Mouse (Mus musculus) thymus, adult 2 months (tissue): ENCODE results near the gene Slc6a17.

Experiments used
- CTCF ChIP-seq: fragments of 200-500 bp; IDR thresholded peaks from 2 replicates; pipeline ENCODE4 v1.5.1; 2012; ENCODE audit warnings: mild to moderate bottlenecking, control low read depth, low read length, moderate library complexity, borderline replicate concordance; ENCODE audit not compliant: control insufficient read depth, poor library complexity, insufficient read depth; ENCODE audit errors: extremely low read depth
- POLR2A ChIP-seq: fragments of 200-500 bp; IDR thresholded peaks from 2 replicates; pipeline ENCODE4 v1.6.1; 2012; ENCODE audit warnings: mild to moderate bottlenecking, low read length, control low read depth, moderate library complexity; ENCODE audit not compliant: control insufficient read depth, poor library complexity, insufficient read depth; ENCODE audit errors: extremely low read depth

DNA sequence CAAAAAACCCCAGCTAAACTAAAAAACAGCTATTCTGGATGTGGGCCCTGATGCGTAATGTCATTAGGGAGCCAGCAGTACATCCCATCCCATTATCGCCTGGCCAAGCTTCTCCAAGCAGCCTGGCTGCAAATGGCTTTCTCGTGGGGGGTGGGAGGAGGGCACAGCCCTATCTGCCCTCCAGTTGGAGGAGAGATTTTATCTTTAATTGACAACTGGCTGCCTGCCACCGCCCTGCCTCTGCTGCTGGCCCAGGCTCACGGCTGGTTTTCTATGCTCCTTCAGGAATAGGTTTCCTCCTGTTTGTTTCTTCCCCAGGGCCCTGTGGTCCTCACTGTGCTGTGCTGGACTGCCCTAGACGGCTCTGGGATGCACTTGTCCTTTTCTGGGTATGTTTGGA lies 81.4 kb downstream of the Slc6a17 start:
- TF ChIP-seq CTCF (no peak), POLR2A (no peak)
